ENCODE assay signal across 27 mouse cellular contexts in genomic region chr11:36139521-36139920, GRCm38 (mm10).
A peak's percentile ranks its signal among the peaks of the same experiment; 100 is the strongest.
DNase-seq lines count a peak whose midpoint lies in the region; ATAC-seq and TF ChIP-seq lines count a peak whose summit lies in the region.
"Had no signal": no experiment of that assay in that cellular context is flagged by ENCODE, and none has a peak within 500 bp of the region (broad histone marks: within the 10 kb centered on the region; RNA-seq: fewer than 3 reads in every experiment).

No protein-coding gene starts in this region.

- H3K27ac ChIP-seq in cerebellum, adult 2 months (ENCODE audit: insufficient read depth, low read length): no peak overlapping the region
- H3K27ac ChIP-seq in hindbrain, embryonic 14.5 days: no peak overlapping the region
- no peak overlapping the region for H3K27ac ChIP-seq in hindbrain, embryonic 11.5 days (ENCODE audit: low read depth, low read length)
- H3K27ac ChIP-seq in kidney, embryonic 15.5 days: no peak overlapping the region
- H3K27ac ChIP-seq in kidney, adult 2 months (ENCODE audit: insufficient read depth, low read depth, low read length): no peak overlapping the region
- H3K27ac ChIP-seq: embryonic facial prominence, embryonic 12.5 days; embryonic facial prominence, embryonic 15.5 days; gastrocnemius, adult 2 months; heart, embryonic 15.5 days; hindbrain, embryonic 15.5 days had no signal

- H3K9me3 ChIP-seq in hindbrain, embryonic 14.5 days (ENCODE audit: control insufficient read depth, low read length): no peaks in the 10 kb centered on the region
- no peaks in the 10 kb centered on the region for H3K9me3 ChIP-seq in hindbrain, embryonic 11.5 days (ENCODE audit: control insufficient read depth, low read length)
- no peaks in the 10 kb centered on the region for H3K9me3 ChIP-seq in kidney, embryonic 15.5 days (replicated peaks)
- H3K9me3 ChIP-seq: embryonic facial prominence, embryonic 12.5 days; embryonic facial prominence, embryonic 15.5 days; heart, embryonic 12.5 days; heart, embryonic 15.5 days; hindbrain, embryonic 15.5 days had no signal

- H3K4me1 ChIP-seq in cerebellum, adult 2 months (ENCODE audit: control insufficient read depth, insufficient read depth, low read length): peaks cover 5% of the 10 kb centered on the region
- H3K4me1 ChIP-seq in hindbrain, embryonic 14.5 days (replicated peaks; ENCODE audit: control insufficient read depth, insufficient read depth, low read length): peaks cover 5% of the 10 kb centered on the region; the same call in 1 of the 2 replicates
- no peaks in the 10 kb centered on the region for H3K4me1 ChIP-seq in hindbrain, embryonic 11.5 days (replicated peaks; ENCODE audit: control insufficient read depth, insufficient read depth, low read length)
- peaks cover 10% of the 10 kb centered on the region for H3K4me1 ChIP-seq in kidney, embryonic 15.5 days
- no peaks in the 10 kb centered on the region for H3K4me1 ChIP-seq in kidney, adult 2 months (ENCODE audit: control insufficient read depth, insufficient read depth, low read length)
- H3K4me1 ChIP-seq: embryonic facial prominence, embryonic 12.5 days; embryonic facial prominence, embryonic 15.5 days; heart, embryonic 12.5 days; heart, embryonic 15.5 days had no signal

- no peaks in the 10 kb centered on the region for H3K36me3 ChIP-seq in hindbrain, embryonic 14.5 days (replicated peaks; ENCODE audit: control insufficient read depth, insufficient read depth)
- H3K36me3 ChIP-seq in hindbrain, embryonic 11.5 days (ENCODE audit: control insufficient read depth, insufficient read depth, low read length): no peaks in the 10 kb centered on the region
- no peaks in the 10 kb centered on the region for H3K36me3 ChIP-seq in kidney, embryonic 15.5 days
- H3K36me3 ChIP-seq in kidney, adult 2 months (ENCODE audit: control insufficient read depth, insufficient read depth, low read length): no peaks in the 10 kb centered on the region
- H3K36me3 ChIP-seq: embryonic facial prominence, embryonic 12.5 days; embryonic facial prominence, embryonic 15.5 days; heart, embryonic 12.5 days; heart, embryonic 15.5 days; hindbrain, embryonic 15.5 days had no signal

- no peak for TF ChIP-seq CTCF in cerebellum, adult 2 months (IDR thresholded peaks at IDR 0.05; ENCODE audit: borderline replicate concordance, insufficient read depth, low read depth, low read length)
- TF ChIP-seq CTCF in kidney, adult 2 months (conservative IDR thresholded peaks at IDR 0.05; ENCODE audit: insufficient read depth, insufficient read length, low read depth, low read length): no peak

- no peak for TF ChIP-seq POLR2A in cerebellum, adult 2 months (IDR thresholded peaks at IDR 0.05; ENCODE audit: borderline replicate concordance, insufficient read depth, low read length)
- TF ChIP-seq POLR2A in kidney, adult 2 months (IDR thresholded peaks at IDR 0.05; ENCODE audit: low read depth, low read length): no peak

- ATAC-seq in hindbrain, embryonic 14.5 days (ENCODE audit: low FRiP score): peak; percentile 18; the same call in 1 of the 2 replicates
- no peak for ATAC-seq in hindbrain, embryonic 11.5 days (ENCODE audit: low FRiP score)
- ATAC-seq in kidney, embryonic 15.5 days (replicated peaks; ENCODE audit: low FRiP score): peak; percentile 87
- ATAC-seq: activated CD4-positive, CD25-positive, alpha-beta regulatory T cell, adult 4 months; forebrain, embryonic 14.5 days; forebrain, postnatal 0 days; inflammation-experienced regulatory T-cells, adult 6 months had no signal

- H3K4me3 ChIP-seq in cerebellum, adult 2 months (replicated peaks; ENCODE audit: insufficient read depth, low read depth, low read length): no peak overlapping the region
- no peak overlapping the region for H3K4me3 ChIP-seq in hindbrain, embryonic 14.5 days (replicated peaks; ENCODE audit: low read length)
- H3K4me3 ChIP-seq in hindbrain, embryonic 11.5 days (ENCODE audit: low read depth, low read length): no peak overlapping the region
- no peak overlapping the region for H3K4me3 ChIP-seq in kidney, embryonic 15.5 days (replicated peaks)
- no peak overlapping the region for H3K4me3 ChIP-seq in kidney, adult 2 months (ENCODE audit: insufficient read depth, low read depth, low read length)
- H3K4me3 ChIP-seq: embryonic facial prominence, embryonic 12.5 days; embryonic facial prominence, embryonic 15.5 days; gastrocnemius, adult 2 months; heart, embryonic 12.5 days; heart, embryonic 15.5 days; hindbrain, embryonic 15.5 days had no signal

- H3K27me3 ChIP-seq in cerebellum, adult 2 months (ENCODE audit: control insufficient read depth, insufficient read depth, low read length): no peaks in the 10 kb centered on the region
- no peaks in the 10 kb centered on the region for H3K27me3 ChIP-seq in hindbrain, embryonic 14.5 days (ENCODE audit: control insufficient read depth, insufficient read depth, low read length)
- H3K27me3 ChIP-seq in hindbrain, embryonic 11.5 days (ENCODE audit: control insufficient read depth, insufficient read depth, low read length): no peaks in the 10 kb centered on the region
- H3K27me3 ChIP-seq in kidney, embryonic 15.5 days: peaks cover 8% of the 10 kb centered on the region; the same call in 1 of the 2 replicates
- no peaks in the 10 kb centered on the region for H3K27me3 ChIP-seq in kidney, adult 2 months (replicated peaks; ENCODE audit: control insufficient read depth, insufficient read depth, low read length)
- H3K27me3 ChIP-seq: embryonic facial prominence, embryonic 12.5 days; embryonic facial prominence, embryonic 15.5 days; heart, embryonic 12.5 days; hindbrain, embryonic 15.5 days had no signal

- no peak overlapping the region for H3K9ac ChIP-seq in hindbrain, embryonic 14.5 days
- H3K9ac ChIP-seq in hindbrain, embryonic 11.5 days (ENCODE audit: low read depth, low read length): no peak overlapping the region
- H3K9ac ChIP-seq in kidney, embryonic 15.5 days: no peak overlapping the region
- H3K9ac ChIP-seq: embryonic facial prominence, embryonic 12.5 days; embryonic facial prominence, embryonic 15.5 days; forebrain, postnatal 0 days; heart, embryonic 12.5 days; heart, embryonic 15.5 days; hindbrain, embryonic 15.5 days had no signal

- WGBS in cerebellum, adult 2 months: 53% methylated on average over 16 of the region's 16 CpGs
- WGBS in hindbrain, embryonic 14.5 days: 52% methylated on average over 16 of the region's 16 CpGs
- WGBS in hindbrain, embryonic 11.5 days: 65% methylated on average over 16 of the region's 16 CpGs
- whole genome bisulfite sequencing in kidney, embryonic 15.5 days: 34% methylated on average over 16 of the region's 16 CpGs
- WGBS in kidney, adult 2 months: 40% methylated on average over 16 of the region's 16 CpGs

- H3K4me2 ChIP-seq in hindbrain, embryonic 14.5 days (replicated peaks): no peak overlapping the region
- no peak overlapping the region for H3K4me2 ChIP-seq in hindbrain, embryonic 11.5 days (replicated peaks; ENCODE audit: low read depth, low read length)
- H3K4me2 ChIP-seq in kidney, embryonic 15.5 days: peak overlapping the region; percentile 20
- H3K4me2 ChIP-seq: embryonic facial prominence, embryonic 12.5 days; embryonic facial prominence, embryonic 15.5 days; heart, embryonic 12.5 days; heart, embryonic 15.5 days; hindbrain, embryonic 15.5 days had no signal

- DNase-seq in cerebellum, postnatal 10 days: peak; percentile 19 to 26
- DNase-seq in cerebellum, adult 2 months: no peak
- DNase-seq in hindbrain, embryonic 14.5 days (ENCODE audit: low spot score): no peak
- DNase-seq in hindbrain, embryonic 11.5 days (ENCODE audit: low spot score): no peak
- DNase-seq in kidney, adult 2 months: no peak
- DNase-seq in kidney, postnatal 4 days: peak; percentile 18 to 25
- no peak for DNase-seq in kidney, postnatal 36 days
- DNase-seq: adrenal gland, adult 8-10 months; adrenal gland, postnatal 25 days; cerebellum, adult 11-12 months; cerebellum, adult 9-10 months; cerebellum, postnatal 25 days; forebrain, postnatal 0 days; gastrocnemius, adult 2 months; gastrocnemius, postnatal 14 days; heart, adult 18-20 months; heart, postnatal 10 days; heart, postnatal 4 days had no signal

Comparison
In these comparisons a context has a peak if more than half of its experiments do, and no peak if none do; other contexts are left out.
1. DNase-seq: peak in cerebellum, postnatal 10 days (2 of 2) and kidney, postnatal 4 days (2 of 2); none in cerebellum, adult 2 months (0 of 2), hindbrain, embryonic 14.5 days (single experiment), hindbrain, embryonic 11.5 days (single experiment), kidney, adult 2 months (single experiment) and kidney, postnatal 36 days (0 of 2).